Mouse (Mus musculus) bone marrow macrophage, adult 2 months (primary cell): ENCODE measurements around the gene Crybg2.

Experiments
- CTCF ChIP-seq: IDR thresholded peaks from 2 replicates; pipeline ENCODE4 v1.5.1; 2012; ENCODE audit warnings: low read depth, mild to moderate bottlenecking, low read length, moderate library complexity
- POLR2A ChIP-seq: IDR thresholded peaks from 2 replicates; pipeline ENCODE4 v1.6.1; 2012; ENCODE audit warnings: mild to moderate bottlenecking, low read depth, low read length, borderline replicate concordance

GRCm38 (mm10) chr4:134062561-134062960, 1.9 kb downstream of the Crybg2 start:
- TF ChIP-seq CTCF = no peak
- TF ChIP-seq POLR2A = no peak
